Mouse (Mus musculus) gastrocnemius, postnatal 25 days (tissue): ENCODE measurements around the gene Gpr158. TPM values are rescaled to one million over a fixed set of nuclear protein-coding genes. Genes with fewer than 3 reads are reported as not detected.

Experiments
- DNase-seq: peaks from one replicate; pipeline ENCODE4 v3.0.0; 2022
- total RNA-seq, 2 experiments: library from RNA; stranded (reverse); gene quantifications; 1 replicate in 1 of 2; 2 replicates in 1 of 2; pipeline ENCODE4 v1.2.3; 2021

The Gpr158 gene
- total RNA-seq, 2 experiments from 2014 or later: 0.05 TPM; not detected in 1

DNA sequence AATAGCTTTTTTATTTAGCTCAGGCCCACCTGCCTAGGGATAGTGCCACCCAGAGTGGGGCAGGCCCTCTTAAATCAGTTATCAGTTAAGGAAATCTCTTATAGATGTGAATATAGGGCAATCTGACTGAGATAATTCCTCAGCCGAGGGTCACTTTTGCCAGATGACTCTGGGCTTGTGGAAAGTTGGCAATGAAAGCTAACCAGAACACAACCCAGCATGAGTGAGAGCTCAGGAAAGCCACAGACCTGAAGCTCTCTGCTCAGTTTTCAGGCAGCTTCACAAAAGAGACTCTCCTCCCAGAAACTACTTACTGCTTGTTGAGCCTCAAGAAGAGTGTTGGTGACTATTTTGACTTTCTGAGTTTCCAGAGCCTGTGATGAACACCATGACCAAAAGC is 264.8 kb downstream of the Gpr158 start:
- no peak for DNase-seq

DNA sequence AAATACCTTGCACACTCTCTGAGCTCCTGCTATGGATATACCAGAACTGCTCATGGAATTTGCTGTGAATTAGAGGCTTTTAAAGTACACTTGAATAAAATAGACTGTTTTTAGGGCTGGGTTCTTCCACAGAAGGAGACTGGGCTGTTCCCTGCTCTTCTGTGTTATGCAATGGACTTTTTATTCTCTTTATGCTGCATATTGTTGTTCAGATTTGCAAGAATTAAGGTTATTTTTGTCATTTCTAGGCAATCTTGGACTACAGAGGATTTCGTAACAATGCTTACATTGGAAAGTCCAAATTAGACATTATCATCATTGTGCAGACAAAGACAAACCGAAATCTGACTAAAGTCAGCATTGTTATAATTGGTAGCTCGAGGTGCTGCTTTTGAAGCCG is 298.4 kb downstream of the Gpr158 start:
- no peak for DNase-seq

DNA sequence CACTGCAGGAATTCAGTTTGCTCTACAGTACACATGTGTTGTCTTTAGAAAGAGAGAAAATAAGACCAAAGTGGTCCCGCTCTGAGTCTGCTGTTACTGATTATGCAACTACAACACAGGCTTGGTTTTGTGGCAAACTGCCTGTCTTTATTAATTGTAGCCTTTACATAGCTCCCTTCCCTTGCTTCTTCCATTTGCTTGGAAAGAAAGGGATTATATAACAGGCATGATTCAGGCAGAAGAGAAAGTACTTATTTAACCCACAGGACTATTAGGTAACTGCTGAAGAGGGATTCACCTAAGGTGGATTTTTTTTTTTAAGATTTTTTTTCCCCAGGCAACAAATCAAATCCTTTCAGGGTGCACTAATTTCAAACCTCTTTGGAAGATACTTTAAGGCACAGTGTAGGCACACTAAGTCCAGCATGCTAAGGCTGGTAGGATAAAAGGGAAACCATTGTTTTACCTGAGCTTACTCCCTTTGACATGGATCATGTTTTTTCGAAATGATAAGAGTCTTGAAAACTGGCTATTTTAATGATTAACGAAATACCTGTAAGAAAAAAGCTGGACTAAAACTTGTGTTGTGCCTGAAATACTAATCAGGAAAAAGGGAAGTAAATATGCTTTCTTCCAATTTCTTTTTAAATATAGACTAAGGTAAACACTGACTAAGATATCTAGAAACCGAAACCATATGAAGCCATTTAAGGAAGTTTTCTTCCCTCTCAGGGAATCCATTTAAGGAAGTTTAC is 308.9 kb downstream of the Gpr158 start:
- DNase-seq: no peak

DNA sequence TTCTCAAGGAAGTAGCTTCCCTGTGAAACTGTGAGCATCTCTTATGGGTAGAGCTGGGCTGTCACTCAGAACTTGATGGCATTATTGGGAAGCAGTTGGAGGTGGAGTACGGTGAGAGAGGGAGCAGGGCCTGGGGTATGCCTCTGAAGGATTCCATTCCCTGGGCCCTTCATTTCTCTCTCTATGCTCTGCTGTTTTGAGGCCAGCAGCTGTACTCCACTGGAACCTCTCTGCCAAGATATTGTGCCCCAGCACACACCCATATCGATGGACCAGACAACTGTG is 309.4 kb downstream of the Gpr158 start:
- no peak for DNase-seq

DNA sequence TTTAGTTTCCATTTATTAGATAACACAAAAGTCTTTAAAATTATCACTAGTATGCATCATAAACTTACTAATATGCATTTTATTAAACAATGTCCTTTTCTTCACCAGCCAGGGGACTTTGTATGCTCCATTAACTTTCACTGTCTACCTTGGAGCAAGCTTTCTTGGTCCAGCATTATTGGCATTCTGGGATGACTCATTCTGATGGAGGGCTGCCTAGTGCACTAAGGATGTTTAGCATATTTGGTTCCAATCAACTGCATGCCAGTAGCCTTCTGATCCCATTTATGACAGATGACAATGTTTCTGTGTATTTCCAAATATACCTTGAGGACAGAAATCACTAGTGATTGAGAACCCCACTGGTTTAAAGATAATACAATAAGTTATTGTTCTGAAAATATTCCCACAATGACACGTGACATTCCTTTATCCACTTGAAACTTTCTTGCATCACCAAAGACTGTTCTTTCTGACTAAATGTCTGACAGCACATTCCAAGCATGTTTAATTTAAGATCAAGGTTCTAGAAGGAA is 313.5 kb downstream of the Gpr158 start:
- DNase-seq: no peak

DNA sequence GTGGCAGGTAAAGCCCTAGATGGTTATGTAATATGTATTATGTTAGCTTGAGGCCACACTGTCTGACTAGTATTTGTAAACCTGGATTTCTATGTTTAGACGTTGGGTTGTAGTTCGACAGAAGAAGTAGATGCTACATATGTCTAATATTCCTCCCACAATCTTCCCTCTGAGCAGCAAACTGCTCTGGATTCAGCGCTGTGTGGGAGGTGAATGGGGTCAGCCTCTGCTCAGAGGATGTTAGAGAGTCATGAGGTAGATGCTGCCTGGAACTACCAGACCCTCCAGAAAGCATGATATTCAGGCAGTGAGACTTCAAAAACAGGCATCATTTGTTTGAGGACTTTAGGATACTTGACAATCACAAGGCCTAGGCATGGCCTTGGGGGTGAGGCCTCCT is 317.4 kb downstream of the Gpr158 start:
- no peak for DNase-seq

DNA sequence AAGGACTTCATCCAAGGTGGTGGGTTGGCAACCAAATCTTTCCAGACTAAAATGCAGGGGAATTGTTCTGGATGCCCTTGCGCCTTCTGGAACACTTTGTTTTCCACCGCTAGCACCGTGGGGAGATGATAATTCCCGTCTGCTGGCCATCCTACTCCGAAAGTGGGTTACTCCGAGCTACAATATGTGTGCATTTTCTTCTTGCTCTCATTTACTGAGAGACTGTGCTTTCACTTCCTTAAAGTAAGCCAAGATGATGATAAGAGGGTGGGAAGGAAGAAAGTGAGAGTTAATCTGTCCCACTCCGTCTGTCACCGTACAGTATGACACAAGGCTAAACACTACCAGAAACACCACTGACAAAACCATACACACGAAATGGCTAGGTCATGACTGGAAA is 325.8 kb downstream of the Gpr158 start:
- no peak for DNase-seq

DNA sequence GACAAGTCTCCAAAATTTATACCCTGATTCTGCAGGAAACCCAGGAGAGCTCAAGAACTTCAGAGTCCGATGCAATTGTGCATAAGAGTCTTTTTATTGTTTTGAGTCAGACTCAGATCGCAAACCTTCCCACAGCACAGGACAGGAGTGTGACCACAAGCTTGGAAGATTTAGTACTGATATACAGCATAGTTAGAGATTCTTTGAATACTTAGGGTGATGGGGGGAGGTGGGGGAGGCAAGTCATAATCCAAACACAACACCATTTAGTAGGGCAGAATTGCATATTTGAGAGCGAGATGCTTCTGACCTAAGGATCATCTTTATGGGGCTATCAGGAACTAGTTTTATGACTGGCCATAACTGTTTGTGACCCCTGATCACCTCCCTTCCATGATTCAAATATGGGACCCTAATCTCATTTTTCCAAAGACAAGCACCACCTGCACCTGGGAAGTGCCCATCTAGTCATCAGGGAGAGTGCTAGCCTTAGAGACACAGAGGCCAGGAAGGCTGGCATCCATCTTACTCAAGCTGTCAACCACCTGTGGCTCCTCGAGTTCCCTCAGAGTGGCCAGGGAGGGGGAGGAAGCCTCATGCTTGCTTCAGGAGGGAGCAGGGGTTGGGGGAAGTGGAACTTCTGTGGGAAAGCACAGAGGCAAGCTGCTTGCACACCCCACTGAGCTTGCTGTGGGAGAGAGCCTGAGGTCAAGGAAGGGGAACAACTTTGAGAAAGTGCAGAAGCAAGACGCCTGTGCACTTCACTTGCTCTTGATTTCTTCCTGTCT is 326.7 kb downstream of the Gpr158 start:
- no peak for DNase-seq

DNA sequence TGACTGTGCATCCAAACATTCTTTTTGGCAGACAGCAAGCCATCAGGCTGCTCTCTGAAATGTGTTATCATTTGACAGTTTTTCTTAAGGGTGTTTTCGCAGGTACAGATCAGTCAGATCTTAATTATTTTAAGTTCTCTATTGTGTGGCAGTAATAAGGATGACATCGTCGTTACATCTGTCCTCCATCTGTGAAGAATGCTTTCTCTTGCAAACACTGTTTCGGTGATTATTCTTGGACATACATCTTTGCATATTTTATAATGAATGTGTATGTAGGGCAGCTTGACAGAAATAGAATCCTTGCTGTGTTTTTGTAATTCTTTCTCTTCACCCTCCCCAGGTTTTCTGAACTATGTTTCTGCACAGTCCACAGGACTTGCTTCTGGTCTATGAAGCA is 360.7 kb downstream of the Gpr158 start:
- no peak for DNase-seq

DNA sequence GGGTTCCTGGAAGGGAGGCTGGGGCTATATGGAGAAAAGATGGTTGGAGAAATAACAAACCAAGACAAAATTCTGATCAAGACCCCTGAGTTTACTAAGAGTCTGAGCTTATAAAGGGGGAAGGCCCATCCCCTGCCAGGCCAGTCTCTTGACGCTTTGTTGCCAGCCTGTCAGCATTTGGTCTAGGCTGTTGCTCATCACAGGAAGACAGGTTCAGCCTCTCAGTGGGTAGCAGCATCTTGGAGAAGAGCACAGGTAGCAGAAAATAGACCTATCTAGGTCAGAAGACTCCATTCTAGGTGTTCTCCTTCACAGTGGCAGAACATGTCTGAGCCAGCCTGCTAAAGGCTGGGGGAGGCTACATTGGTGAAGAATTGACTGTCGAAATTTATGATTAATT is 416.4 kb downstream of the Gpr158 start:
- DNase-seq: no peak

DNA sequence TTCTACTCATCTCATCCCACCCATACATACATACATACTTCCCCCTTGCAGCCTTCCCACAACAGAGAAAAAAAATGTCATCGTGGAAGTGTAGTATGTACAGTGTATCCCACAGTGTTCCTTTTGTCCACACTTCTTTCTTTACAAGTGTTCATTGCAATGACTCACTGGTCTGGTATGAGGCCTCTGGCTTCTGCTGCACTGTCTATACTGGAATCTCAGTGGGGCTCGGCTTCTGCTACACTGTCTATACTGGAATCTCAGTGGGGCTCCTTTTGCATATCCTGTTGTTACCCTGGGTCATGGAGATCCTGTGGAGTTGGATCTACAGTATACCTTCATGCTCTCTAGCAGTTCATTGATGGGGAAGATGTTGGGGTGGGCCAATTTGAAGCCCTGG is 425.8 kb downstream of the Gpr158 start:
- DNase-seq: no peak

DNA sequence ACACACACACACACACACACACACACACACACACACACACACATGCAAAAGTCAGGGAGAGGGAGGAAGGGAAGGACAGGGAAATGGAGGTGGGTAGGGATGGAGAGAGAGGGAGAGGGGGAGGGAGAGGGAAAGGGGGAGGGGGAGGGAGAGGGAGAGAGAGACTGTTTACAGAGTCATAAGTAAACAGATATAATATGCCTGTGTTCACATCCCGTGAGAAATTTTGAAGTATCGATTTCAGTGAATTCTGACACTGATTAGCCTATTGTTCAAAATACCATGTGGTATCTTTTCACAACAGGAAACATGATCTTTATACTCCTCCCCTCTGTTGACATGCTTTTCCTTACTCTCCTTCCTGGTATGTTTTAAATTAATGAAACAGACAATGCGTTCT is 432.3 kb downstream of the Gpr158 start:
- no peak for DNase-seq

DNA sequence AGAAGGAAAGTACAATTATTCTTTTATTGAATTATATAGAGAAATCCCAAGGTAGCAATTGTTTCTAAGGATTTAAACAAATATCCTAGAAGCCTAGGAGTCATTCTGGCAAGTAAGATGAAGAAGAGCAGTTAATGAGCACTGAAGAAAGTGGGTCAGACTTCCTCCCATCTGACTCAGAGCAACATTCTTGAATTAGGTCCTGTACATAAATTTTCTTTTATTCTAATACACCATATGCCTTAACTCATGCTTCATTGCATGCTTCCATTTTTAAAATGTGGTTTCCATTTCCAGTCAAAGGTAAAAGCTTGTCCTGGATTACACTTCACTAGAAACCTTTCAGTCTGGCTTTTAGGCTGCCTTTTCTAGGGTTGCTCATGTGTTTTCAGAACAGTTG is 432.7 kb downstream of the Gpr158 start:
- DNase-seq: no peak

DNA sequence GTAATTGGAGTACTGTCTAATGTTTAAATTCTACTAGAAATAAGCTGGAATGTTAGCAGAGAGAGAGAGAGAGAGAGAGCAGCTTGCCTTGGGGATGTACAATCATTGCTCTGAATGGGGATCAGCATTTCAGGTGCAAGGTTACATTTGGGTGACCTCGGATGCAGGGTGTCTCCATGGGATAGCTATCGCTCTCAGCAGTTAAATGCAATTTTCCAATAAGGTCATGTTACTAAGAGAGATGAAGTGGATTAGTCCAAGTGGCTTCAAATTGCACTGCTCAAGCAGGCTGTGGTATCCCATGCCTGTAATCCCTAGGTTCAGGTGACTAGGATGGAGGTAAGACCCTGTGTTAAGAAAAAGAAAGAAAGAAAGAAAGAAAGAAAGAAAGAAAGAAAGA is 441.2 kb downstream of the Gpr158 start:
- DNase-seq: no peak

DNA sequence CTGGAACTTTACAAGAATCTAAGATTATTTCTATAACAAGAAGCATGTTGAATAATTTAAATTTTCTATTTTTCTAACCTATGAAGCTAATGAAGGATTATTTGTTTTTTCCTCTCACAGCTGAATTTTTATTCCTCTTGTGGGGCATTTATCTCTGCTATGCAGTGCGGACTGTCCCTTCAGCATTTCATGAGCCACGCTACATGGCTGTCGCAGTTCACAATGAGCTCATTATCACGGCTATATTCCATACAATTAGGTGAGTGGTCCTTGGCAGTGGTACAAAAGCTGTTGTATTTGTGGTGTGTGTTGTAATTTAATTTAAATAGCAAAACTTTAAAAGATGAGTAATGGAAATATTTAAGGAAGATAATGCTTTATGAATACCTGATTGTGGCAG is 443.1 kb downstream of the Gpr158 start:
- no peak for DNase-seq

DNA sequence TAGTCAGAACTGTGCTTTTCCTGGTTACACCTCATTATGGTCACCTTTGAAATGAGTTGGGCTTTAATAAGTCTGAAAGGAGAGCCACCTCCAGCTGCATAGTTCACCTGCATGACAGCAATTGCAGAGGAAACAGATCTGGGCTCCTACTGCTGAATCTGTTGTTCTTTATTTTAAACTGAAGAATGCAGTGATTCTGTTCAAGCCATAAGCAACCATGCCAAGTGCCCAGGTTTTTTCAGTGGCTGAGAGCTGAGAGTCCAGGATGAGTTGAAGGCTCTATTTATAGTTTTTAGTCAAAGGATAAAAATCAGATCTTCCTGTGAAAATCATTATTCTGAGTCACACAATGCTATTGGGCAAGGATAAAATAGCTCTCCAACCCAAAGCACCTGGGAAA is 496.7 kb downstream of the Gpr158 start:
- DNase-seq: no peak

Other genes with a start within 250 kb of the Gpr158 start
- gene Enkur, start 162.2 kb upstream of the Gpr158 start, total RNA-seq: under 1 TPM; 0.31 to 0.96 TPM
- gene Thnsl1, start 161.8 kb upstream of the Gpr158 start, total RNA-seq: 1 to 10 TPM; 2.4 to 2.5 TPM